Mouse (Mus musculus) activated CD4-positive, CD25-positive, alpha-beta regulatory T cell, adult 9 weeks (primary cell): ENCODE measurements around the gene Arl4c. TPM values are rescaled to one million over a fixed set of nuclear protein-coding genes. Genes with fewer than 3 reads are reported as not detected.

Experiments
- polyA plus RNA-seq: library from polyadenylated mRNA; unstranded; fragments of 100-300 nt; shearing (Covaris generic); gene quantifications from one replicate; pipeline ENCODE4 v1.2.1, GENCODE M21; 2017

The Arl4c gene
- polyA plus RNA-seq: 7.3 TPM

DNA sequence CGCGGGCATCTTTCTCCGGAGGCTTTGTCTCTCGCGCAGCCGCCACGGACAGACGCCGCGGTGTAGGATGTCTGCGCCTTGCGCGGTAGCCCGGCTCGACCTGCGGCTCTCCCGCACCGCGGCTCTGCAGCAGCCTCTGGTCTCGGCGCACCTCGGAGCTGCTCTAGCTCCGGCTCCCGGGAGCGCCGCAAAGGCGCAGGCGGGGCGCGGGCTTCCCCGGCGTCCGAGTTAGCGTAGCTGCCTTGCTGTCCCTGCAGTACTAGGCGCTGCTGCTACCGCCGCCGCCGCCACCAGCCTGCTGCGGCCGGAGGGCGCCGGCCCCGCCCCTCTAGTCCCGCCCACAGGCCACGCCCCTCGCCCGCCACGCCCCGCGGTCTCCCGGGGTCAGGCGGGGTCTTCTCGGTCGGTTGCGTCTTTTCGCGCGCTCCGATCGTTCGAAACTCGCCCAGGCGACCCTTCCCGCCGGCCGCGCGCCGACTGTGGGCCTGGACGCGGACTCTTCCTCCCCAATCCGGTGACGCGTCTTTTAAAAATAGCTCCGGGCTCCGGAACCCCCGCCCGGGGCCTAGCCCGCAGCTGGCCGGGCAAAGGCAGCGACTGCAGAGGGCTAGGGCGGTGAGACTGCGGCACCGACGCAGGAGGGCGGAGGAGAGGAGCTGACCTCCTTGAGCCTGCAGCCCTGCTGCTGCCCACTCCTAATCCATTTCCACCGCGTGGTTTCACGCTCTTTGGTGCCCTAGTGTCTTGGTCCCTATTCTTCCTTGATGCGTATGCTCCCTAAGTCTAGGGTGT lies at the start of gene Arl4c:
Gene Arl4c (minus strand): TSS at position 352 of the 792 bp plus-strand sequence.

Other genes starting within 250 kb of the Arl4c start
- not detected for gene Glrp1, start 192.2 kb downstream of the Arl4c start, polyA plus RNA-seq